Mouse (Mus musculus): ENCODE measurements at regions not wholly inside any gene's neighbourhood (a gene's known extent, or its start where the extent isn't known, plus 50 kb on each side); places are given as distances from the start of the nearest gene placed in this dataset.
"Not testable (repeated sequence)": the region's sequence is repeated elsewhere in the genome, so short reads cannot be mapped to it uniquely, and the experiment has no call there.

DNA sequence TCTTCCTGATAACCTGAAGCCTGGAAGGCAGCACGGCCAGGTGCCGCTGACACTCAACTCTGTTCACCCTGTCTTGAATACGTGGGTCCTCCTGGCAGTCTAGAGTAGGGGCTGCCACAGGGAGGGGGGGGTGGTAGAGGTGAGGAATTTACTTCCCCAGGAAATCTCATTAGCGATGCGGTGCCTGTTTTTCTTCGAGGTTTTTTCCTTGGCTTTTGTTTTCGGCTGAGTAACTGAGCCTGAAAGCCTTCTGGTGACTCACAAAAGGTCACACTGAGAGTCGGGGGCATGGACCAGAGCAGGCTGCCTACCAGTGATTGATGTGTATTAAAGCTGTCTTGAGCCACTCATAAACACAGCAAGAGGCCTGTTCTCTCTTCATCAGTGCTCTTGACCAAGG is 181.1 kb upstream of the Pmfbp1 start:
- DNase-seq: no peak

DNA sequence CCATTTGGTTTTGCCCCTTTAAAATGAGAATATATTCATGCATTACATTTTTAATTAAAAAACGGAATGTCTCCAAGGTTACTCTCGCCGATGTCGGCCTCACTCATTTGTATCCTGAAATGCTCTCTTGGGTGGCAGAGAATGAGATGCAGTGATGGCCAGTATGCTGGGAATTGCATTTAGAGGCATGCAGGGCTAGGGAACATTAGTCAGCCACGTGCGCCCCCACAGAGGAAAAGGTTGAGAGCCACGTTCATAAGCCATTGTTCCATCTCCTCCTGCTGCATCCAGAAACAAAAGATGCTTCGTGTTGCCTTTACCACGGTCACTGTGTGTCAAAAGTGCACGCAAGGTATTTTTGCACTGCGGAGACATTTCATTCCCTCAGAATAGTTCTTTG is 172.9 kb upstream of the Pmfbp1 start:
- no peak for DNase-seq

DNA sequence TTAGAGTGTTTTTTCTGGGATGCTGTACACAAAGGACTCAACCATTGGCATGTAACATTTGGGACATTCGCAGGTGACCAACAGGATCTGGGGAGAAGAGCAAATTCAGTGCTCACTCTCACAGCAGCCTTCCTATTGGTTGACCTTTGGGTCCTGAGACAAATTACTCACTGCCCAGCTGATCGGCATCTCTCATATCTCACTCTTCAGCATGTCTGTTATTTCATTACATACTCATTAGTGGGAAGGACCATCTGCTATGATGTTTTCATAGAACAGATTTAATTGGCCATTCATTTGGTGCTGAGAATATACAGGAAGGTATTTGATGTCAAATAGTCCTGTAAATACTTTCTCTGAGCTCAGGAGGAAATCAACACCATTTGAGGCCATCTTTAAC is 170.5 kb upstream of the Pmfbp1 start:
- DNase-seq: no peak

DNA sequence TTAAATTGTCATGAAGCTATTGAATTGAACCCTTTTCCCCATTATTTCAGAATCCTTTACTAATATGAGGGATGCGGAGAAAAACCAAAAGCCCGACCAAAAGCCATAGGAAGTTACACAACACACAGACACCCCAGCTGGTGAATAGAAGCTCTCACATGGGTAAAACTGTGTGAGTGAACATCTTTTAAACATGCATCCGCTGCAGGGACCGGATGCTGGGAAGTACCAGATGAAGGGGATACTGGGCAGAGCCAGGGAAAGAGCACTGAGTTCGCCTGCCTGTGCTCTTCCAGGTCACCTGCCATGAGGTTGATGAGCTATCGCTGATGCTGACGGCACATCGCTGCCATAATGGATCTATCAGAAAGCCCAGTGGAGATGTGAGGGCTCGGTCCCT is 169.6 kb upstream of the Pmfbp1 start:
- no peak for DNase-seq

DNA sequence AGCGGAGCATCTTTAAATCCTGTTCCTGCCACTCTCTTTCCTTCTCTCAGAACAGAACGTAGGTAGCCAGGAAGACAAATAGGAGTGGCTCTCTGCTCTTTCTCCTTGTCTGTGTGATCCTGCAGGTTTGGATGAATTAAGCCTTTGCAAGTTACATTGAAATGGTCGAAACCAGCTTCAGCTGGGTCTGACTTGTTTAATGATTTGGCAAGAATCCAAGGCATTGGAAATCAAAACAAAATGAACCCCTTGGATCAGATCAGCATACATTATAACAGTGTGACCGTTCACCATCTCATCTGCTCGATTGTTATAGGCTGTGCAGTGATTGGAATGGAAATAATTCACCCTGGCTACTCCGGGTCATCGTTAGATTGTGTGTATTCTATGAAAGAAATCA is 157.6 kb upstream of the Pmfbp1 start:
- DNase-seq: no peak

DNA sequence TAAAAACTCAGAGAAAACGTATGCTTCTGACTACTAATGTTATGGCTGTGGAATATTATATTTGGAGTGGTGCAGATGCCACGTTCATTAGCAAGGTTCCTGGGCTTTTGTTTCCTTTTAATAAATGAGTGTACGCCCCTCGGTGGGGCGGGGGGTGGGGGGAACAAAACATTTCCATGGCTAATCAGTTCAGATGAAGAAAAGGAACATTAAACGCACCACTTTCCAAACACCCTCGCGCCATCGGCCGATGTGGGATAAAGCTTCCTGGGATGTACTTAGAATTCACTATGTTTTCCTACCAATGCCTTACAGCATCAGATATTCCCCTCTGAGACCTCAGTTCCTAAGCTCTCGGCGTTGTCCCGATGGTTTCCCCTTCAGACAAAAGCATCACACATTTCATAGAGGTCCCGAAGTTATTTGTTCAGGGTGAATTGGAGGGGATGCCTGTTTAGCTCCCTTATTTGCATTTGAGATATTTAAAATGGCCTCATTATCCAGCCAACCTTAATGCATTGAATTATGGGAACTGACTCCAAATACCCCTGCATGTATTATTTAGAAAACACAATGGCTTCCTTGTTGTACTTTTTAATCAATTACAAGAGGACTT is 155.5 kb upstream of the Pmfbp1 start:
- no peak for DNase-seq

DNA sequence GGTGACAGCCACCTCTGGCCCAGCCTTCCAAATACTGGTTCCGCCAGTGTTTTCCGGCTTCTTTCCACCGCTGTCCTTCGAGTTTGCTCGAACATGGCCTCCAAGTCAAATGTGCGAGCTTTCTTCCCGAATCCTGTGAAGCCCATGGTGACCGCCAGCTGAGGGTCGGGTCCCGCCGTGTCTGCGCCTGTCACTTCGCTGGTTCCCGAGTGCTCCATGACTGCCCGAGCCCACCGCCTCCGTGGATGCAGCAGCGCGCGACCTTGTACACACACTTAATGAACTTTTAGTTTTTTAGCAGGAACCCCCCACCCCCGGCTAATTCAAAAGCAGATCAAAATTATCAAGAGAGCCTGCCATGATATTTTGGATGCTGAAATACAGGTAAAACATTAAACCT is 153.2 kb upstream of the Pmfbp1 start:
- DNase-seq: not testable (repeated sequence)

DNA sequence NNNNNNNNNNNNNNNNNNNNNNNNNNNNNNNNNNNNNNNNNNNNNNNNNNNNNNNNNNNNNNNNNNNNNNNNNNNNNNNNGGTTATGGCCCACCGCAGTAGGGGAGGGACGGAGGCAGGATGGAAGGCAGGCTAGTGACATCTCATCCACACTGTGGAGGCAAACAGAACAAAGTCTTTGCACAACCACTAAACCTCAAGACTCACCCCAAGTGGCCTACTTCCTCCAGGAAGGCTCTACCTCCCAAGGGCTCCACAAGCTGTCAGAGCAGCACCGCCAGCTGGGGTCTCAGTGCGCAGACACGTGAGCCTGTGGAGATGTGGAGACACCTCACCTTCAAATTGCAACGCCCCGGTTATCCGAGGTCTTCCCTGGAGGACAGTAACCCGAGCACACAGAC is 138.7 kb upstream of the Pmfbp1 start:
- no peak for DNase-seq

DNA sequence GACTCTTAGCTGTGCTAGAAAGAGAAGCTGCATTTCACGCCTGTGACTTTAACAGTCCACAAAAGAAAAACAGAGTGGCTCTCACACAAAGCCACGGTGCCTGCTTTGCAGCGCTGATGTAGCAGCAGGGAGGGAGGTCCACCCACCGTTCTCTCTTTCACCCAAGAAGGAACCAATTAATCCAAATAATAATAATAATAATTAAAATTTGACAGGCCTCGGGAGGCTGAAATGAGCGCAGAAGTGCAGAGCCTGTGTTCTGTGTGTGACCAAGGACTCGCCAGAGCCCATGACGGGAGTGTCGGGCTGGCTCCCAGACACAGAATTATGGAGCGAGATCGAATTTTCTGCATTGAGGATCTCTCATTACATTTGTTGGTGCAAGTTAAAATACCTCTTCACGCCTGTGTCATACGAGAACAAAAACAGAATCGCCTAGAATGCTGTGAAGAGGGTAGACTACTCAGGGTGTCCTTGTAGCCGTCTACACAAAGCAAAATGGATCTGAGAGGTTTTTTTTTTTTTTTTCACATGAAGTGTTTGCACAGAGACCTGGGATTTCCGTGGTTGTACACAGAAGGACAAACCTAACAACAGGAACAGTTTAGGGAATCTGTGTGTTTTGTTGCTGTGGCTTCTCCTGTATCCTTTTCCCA is 134.3 kb upstream of the Pmfbp1 start:
- DNase-seq: no peak

DNA sequence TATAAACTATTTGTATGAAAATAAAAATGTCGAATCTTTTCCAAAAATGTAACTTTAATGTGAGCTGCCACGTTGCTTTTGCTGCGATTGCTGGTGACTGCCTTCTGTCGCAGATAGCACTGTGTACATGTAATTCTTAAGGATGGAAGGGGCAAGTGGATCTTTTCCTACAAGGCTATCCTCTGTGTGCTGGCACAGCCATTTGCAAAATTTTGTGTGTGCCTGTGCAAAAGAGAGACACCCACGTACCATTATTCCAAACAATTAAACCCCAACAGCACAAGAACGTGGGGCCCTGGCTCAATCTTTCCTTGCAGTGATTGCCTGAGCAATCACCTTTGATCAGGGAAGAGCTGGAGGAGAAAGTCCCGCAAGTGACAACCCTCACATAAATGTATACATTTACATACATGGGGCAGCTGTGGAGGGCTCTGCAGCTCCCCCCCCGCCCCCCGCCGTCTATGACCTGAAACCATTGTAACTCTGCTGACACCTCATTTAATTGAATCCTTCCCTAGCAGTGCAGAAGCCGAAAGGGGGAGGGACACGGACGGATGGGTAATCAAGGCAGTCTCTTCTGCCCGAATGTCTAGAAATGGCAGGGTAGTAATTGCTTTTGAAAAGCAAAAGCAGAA is 133.6 kb upstream of the Pmfbp1 start:
- no peak for DNase-seq

DNA sequence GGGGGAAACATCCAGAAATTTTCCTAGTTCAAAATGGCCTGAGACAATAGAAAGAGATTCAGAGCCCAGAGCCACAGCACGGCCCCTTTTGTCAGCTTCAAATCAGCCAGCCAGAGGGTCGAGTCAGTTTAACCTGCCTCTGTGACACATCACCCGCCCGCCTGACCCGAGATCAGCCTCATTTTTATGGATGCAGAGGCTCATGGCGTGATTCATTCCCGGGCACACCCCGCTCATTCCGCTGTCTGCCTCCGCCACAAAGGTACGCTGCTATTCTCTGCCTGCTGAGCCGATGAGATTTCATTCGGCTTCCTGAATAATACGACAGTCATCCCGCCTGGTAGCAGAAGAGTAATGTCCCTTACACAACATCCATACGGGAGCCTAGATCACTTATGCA is 132.9 kb upstream of the Pmfbp1 start:
- DNase-seq: no peak

DNA sequence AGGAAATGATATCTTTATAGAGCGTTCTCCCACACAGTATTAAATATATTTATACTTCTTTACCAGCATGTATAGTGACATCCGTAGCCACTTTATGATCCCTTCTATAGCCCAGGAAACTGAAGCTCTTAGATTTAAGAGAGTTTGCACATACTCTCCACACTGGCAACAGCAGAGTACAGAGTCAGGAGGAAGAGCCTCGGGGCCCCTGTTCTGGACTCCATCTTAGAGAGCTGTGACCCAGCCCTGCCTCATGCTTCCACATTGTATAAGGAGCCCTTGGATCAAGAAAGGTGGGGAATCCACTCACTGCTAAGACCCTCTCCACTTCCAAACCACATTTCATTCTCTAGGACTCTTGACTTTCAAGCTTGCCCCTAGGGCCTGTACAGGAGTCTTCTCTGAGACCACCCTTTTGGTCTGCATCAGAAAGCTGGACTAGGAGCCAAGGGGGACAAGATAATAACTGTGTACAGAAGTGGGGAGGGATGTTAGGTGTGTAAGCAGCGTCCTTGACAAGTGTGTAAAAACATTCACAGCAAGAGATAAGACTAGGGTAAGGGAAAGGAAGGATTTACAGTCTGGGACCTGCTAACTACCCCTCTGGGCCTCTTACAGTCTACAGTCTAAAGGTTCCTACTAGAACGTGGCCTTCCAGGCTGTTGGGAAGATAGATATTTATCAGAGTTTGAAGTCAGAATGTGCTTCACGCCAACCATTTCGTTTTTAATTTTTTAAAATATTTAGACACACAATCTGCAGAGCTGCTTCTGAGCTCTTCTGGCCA is 132.1 kb upstream of the Pmfbp1 start:
- DNase-seq: no peak

DNA sequence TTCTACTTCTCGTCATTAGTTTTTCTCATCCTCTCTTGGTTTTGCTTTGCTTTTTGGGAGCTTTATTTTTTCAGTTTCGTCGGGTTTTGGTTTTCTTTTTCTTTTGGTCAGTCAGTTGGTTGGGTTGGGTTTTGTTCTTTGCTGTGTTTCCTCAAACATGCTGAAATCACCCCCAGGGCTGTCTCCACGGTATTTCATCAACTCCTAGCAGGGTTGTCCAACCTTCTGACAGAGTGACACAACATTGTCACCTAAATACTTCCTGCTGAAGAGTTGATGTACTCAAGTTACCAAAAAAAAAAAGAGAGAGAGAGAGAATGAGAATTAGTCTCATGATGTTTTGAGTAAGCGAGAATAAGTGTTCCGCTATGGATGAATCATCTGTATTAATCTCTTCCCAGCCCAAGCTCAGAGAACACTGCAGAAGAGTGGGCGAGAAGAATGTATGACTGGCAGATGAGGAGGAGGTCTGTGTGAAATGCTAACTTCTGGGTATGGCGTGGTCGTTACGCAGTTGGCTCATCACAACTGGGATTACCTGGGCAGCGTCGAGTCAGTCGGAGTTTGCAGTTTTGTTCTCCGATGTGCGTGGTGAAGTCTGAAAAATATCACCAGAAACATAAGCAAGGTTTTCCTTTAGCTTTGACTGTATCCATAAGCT is 130.5 kb upstream of the Pmfbp1 start:
- DNase-seq: no peak

DNA sequence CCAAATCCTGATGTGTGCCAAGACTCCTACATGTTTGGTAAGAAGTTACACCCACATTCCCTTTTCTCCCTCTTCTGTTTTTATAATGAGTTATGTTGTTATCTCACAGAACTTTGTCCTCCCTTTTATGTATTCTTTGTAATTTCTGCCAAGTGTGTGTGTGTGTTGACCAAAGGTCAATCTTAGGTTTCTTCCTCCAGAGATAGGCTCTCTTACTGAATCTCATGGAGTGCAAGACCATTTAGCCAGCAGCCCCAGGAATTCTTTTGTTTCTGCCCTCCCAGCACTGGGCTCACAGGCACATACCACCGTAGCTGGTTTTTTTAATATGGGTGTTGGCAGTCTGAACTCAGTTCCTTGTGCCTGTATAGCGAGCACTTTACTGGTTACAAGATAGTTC is 119.8 kb upstream of the Pmfbp1 start:
- no peak for DNase-seq

DNA sequence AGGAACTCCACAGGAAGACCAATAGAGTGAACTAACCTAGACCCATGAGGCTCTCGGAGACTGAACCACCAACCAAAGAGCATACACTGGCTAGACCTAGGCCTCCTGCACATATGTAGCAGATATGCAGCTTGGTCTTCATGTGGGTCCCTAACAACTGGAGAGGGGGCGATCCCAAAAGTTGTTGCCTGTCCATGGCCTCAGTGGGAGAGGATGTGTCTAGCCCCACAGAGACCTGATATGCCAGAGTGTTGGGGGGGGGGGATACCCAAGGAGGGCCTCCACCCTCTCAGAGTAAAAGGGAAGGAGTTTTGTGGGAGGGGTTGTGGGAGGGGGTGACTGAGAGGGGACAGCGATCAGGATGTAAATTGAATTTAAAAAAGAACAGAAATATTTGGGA is 108.9 kb upstream of the Pmfbp1 start:
- DNase-seq: no peak

DNA sequence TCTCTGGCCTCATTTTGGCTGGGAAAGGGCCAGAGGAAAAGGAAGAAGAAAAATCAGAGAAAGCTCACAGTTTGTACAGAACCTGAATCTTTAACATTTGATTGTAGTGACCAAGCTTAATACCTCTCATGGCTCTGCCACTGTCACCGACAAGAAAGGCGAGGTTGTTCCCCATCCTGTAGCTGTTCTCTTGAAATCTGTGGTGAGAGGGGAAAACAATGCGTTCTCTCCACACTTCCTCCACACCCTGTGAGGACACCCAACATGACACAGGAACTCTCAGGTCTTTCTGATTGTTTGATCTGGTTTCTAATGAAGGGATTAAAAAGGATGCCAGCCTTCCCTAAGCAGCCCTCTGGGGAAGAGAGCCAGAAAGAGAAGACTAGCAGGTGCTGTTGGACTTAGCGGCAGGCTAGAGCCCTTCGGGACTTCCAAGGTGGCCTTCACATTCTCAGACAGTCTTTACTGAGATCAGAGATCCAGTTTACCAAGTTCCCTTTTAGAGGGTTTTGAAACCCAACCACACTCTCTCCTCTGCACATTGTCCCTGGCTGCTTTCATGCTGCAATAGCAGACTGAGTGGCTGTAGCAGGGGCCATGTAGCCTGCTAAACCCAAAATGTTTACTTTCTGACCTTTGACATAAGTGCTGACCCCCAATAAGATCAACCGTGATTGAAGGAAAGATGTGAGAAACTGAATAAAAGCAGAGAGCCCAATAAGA is 98.5 kb upstream of the Pmfbp1 start:
- DNase-seq: no peak

DNA sequence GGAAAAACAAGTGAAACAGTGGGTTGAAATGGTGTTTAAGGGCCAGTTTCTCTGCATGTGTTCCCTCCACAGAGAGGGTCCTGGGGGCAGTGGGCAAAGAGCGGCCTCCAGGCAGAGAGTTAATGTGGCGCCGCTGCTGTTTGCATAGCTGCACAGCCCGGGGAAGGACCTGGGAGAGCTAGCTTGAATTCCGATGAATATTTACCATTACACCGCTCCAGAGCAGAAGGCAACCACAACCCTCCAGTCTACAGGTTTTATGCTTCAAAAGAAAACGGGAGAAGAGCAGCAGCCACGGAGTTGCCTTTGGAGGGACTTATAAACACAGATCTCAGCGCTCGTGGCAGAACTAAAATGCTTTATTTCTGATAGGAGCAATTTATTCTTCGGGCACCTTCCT is 94.2 kb upstream of the Pmfbp1 start:
- DNase-seq: no peak

DNA sequence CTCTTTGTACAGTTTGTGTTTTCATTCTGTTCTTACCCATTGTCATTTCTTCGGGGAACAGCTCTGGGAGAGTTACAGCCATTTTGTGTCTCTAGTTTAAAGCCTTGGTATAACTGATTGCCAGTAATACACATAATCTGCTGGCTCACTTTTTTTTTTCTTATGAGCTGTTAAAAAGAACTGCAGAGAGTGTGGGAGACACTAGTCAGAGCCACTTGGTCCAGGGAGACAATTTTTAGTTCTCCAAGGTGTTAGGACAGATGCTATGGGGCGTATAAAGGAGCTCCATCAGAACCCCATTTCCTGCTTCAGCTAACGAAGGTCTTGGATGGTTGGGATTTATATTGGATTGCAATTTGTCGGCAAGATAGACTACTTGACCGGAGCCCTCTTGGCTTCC is 93.6 kb upstream of the Pmfbp1 start:
- no peak for DNase-seq

DNA sequence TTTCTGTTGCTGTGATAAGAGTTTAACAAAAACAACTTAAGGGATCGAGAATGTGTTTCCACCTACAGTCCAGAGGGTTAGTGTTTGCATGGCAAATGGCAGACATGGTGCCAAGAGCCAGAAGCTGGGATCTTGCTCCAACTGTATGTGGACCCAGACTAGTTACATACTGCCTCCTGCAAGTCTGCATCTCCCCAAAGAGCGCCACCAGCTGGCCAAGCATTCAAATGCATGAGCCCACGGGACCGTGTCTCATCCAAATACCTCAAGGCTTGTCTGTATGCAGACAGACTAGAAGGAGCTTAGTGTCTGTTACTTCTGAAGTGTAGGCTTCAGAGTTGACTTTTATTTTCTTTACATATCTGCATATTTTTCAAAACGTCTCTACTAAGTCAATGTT is 85.9 kb upstream of the Pmfbp1 start:
- DNase-seq: no peak

DNA sequence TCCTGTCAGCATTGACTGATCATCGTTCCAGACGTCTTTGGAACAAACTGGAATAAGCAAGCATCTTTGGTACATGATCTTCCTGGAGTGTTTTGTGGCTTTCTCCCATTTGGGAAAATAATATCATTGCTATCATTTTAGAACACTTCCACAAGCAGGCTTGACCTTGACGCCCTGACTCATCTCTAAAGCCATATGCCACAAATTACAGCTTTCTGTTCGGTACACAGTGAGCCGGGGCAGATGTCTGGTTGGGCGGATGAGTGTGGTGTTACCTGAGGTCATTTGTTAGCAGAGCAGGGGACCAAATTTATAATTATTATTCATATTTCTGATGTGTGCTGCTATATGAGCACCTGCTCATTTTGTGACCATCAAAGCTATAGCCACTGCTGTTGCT is 83.3 kb upstream of the Pmfbp1 start:
- no peak for DNase-seq

DNA sequence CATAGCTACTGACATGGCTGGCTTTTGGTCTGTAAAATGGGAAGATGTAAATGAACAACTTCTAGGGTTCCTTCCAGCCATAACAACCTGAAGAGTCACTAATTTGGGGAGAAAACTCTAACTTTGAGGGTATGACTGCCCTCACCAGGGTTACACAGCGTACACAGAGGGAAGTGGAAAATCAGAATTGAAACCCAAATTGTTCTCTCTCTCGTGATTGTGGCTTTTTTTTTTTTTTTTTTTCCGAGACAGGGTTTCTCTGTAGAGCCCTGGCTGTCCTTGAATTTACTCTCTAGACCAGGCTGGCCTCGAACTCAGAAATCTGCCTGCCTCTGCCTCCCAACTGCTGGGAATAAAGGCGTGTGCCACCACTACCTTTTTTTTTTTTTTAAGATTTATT is 80.4 kb upstream of the Pmfbp1 start:
- DNase-seq: no peak

DNA sequence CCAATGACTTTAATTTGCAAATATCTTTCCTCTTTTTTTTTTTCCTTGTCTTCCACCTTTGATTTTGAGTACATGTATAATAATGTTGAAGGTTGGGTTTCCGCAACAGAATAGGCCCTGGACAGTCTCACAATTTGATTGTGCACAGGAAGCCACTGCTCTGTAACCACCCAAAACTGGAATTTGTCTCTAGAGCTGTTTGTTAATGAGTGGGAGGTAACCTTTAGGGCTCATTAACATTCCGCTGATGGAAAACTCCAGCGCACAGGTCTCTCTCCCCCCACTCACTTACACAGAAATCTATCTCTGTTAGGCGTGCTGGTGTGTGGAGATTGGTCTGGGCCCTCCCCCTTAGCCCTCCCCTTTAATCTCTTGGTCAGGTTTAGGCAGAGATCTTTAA is 78.5 kb upstream of the Pmfbp1 start:
- DNase-seq: no peak

DNA sequence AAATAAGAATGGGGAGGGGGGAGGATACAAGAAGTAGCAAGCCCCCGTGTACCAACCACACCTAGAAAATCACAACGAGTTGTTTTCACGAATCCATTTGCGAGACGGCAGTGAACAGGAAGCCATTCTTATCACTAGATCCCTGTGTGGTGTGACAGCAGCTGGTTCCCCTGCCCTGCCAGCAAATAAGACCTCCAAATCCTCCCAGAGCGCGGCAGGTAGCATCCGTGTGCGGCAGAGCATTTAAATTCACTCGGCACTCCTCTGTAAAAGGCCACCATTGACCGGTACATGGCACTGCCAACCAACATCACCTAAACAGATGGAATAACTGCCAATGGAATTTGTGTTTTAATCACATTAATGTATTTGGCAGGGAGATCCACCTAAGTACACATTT is 77.9 kb upstream of the Pmfbp1 start:
- no peak for DNase-seq

Measured in kidney, postnatal 10 days (tissue).